Mouse (Mus musculus) lung, adult 2 months (tissue): ENCODE results near the gene 1700020L24Rik. TPM values are rescaled to one million over a fixed set of nuclear protein-coding genes. Genes with fewer than 3 reads are reported as not detected.

Experiments used
- DNase-seq: peaks from one replicate; pipeline ENCODE4 v3.0.0; 2022
- H3K4me1 ChIP-seq: fragments of 200-500 bp; 2 replicates; pipeline ENCODE4 v1.6.1; 2011; ENCODE audit warnings: low read length; ENCODE audit not compliant: control insufficient read depth, insufficient read depth
- H3K4me3 ChIP-seq: fragments of 200-500 bp; replicated peaks from 2 replicates; pipeline ENCODE3; 2011; ENCODE audit warnings: low read depth, mild to moderate bottlenecking, control low read depth, low read length; ENCODE audit errors: extremely low read depth
- CTCF ChIP-seq: fragments of 200-500 bp; IDR thresholded peaks from 2 replicates; pipeline ENCODE4 v1.5.1; 2011; ENCODE audit warnings: mild to moderate bottlenecking, low read length, control low read depth; ENCODE audit not compliant: insufficient read depth
- POLR2A ChIP-seq: fragments of 200-500 bp; IDR thresholded peaks from 2 replicates; pipeline ENCODE4 v1.6.1; 2011; ENCODE audit warnings: low read depth, mild to moderate bottlenecking, control low read depth, low read length, borderline replicate concordance; ENCODE audit errors: extremely low read depth
- WGBS: fragments of 180-500 bp; shearing (Covaris S2); methylation state at CpG from one replicate; pipeline ENCODE4 v1.1.7; 2018; 5-methylcytosine and 5-hydroxymethylcytosine counted together
- polyA plus RNA-seq: library from polyadenylated mRNA; depleted of rRNA; stranded (reverse); fragments of >200 nt; gene quantifications from 2 replicates; pipeline ENCODE4 v1.2.3, GENCODE M21; 2012

1700020L24Rik gene
- polyA plus RNA-seq, 1 experiment: not detected

DNA sequence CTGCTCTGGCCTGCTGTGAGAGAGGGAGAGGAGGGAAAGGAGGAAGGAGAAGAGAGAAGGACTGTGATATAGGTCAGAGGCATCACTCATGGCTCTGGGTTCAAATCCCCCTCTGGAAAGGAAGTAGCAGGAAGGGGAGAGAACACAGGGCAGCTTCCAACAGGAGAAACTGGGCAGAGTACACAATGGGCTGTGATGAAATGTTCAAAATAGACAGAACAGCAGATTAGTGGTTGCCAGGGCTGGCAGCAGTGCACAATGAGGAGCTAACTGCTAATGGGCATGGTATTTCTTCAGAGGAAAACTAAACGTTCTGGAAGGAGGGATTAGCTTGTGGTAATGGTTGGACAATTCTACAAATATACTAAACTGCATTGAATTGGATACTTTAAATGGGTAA lies 13.1 kb downstream of the 1700020L24Rik start:
- DNase-seq: no peak
- Histone ChIP-seq H3K4me3 (no peak overlapping the region), H3K4me1 (peaks cover 31% of the 10 kb centered on the region)
- TF ChIP-seq POLR2A (no peak), CTCF (no peak)
- WGBS: 33% methylated on average over 1 of the region's 1 CpGs

DNA sequence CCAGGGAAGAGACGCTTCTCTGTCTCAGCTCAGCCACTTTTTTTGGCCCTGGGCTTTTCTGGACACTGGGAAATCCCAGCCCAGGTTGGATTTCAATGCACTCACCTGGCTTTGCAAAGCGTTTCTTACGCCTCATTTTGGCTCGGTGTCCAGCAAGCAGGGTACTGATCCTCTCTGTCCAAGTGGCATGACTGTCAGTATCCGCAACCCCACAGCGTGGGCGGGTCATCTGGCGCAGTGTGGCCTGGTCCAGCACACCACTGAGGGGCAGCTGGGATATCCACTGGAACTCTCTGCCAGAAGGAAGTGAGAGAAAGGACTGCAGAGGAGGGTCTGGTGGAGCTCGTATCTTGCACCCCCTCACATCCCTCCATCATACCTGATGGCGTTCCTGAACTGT lies 13.8 kb downstream of the 1700020L24Rik start:
- no peak for DNase-seq
- WGBS: 89% methylated on average over 10 of the region's 10 CpGs
- no peak for TF ChIP-seq POLR2A
- no peak for TF ChIP-seq CTCF
- H3K4me1 ChIP-seq: peaks cover 32% of the 10 kb centered on the region
- no peak overlapping the region for H3K4me3 ChIP-seq

DNA sequence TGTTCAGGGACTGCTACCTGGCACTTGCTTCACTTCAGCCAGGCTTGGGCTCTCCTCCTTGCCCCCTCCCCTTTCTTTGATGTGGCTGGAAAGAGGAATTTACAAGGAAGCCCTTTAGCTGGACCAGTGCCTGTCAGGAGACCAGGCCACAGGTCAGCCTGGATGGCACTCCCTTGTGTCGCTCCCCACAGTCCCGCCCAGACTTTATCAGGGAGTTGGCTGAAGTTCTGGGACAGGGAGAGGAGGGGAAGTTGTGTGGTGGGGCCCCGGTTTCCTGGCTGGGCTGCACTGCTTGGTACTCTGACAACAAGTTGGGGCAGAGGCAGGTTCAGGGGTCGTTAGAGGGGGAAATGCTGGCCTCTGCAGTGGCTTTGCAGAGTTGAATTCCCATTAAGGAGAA lies 17.1 kb downstream of the 1700020L24Rik start:
- Histone ChIP-seq H3K4me3 (no peak overlapping the region), H3K4me1 (peaks cover 14% of the 10 kb centered on the region)
- TF ChIP-seq POLR2A: no peak
- TF ChIP-seq CTCF: no peak
- WGBS: 3% methylated on average over 4 of the region's 4 CpGs
- DNase-seq: peak; percentile 36

DNA sequence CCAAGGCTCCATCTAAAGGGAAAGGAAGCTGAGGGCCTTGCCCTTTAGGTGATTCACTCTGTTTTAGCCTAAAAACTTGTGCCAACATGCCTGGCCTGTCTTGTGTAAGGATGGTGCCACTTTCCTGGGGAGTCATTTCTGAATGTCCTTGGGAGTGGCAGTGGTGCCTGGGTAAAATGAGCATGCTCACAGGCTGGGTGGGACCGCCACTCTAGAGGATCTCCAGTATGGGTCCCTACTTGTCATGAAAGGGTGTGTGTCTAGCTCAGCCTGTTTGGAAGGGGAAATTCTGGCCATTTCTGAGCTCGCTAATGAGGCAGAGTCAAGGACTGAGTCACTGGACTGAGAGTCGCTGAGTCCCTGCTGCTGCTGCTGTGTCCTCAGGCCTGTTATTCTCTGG lies 18.1 kb downstream of the 1700020L24Rik start:
- peaks cover 12% of the 10 kb centered on the region for H3K4me1 ChIP-seq
- 64% methylated on average over 3 of the region's 3 CpGs for WGBS
- DNase-seq: no peak

DNA sequence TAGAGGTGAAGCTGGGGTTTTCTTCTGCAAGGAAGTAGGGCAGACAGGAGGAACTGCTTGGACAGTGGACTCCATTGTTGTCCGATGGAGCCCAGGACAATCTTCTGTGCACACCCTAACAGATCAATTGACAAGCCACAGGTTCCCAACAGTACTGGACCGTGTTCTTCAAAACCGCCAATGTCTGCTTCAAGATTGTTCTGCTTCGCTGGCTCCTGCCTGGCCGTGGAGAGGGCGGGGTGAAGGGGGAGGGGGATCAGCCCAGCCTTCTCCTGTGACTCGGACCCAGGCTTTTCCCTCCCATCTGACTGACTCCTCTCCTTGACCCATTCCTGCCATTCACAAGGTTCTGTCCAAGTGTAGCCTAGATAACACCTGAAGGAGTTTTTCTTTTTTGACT lies 19.8 kb downstream of the 1700020L24Rik start:
- 60% methylated on average over 7 of the region's 7 CpGs for WGBS
- H3K4me3 ChIP-seq: no peak overlapping the region

More for the DNA sequence above, 18.1 kb downstream of the 1700020L24Rik start:
- TF ChIP-seq POLR2A: no peak
- TF ChIP-seq CTCF: no peak
- H3K4me3 ChIP-seq: no peak overlapping the region

DNA sequence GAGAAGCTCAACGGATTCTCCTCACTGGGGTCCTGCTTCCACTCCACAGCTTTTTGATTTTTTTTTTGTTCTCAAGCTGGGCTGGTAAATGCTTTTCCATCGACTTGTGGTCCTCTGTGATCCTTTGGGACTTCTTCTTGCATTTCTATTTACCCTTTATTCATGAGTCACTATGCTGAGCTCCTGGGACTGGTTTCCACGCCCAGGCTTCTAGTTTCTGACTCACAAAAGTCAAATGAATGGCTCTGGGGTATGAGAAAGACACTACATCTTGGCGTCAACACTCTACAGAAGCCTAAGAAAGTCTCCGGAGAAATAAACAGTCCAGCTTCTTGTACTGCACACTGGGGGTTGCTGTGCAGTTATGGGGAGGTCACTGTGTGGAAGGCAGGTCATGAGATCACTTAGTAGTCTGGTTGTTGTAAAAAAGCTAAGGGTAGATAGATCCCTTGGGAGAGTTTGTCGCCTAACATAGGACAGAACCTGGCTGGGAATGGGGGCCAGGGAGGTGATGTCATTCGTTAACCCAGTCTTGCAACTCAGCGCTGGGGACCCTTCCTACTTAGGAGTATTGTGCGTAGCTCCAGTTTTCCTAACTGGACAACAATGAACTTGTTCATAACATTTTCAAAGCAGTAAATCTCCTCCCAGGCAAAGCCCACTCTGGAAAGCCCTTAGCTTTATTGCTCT lies 20.6 kb downstream of the 1700020L24Rik start:
- peaks cover 12% of the 10 kb centered on the region for H3K4me1 ChIP-seq
- no peak for TF ChIP-seq POLR2A
- no peak for TF ChIP-seq CTCF
- no peak for DNase-seq
- H3K4me3 ChIP-seq: no peak overlapping the region
- WGBS: 65% methylated on average over 9 of the region's 9 CpGs

More for the DNA sequence above, 19.8 kb downstream of the 1700020L24Rik start:
- TF ChIP-seq CTCF (no peak), POLR2A (no peak)
- peaks cover 12% of the 10 kb centered on the region for H3K4me1 ChIP-seq
- no peak for DNase-seq

DNA sequence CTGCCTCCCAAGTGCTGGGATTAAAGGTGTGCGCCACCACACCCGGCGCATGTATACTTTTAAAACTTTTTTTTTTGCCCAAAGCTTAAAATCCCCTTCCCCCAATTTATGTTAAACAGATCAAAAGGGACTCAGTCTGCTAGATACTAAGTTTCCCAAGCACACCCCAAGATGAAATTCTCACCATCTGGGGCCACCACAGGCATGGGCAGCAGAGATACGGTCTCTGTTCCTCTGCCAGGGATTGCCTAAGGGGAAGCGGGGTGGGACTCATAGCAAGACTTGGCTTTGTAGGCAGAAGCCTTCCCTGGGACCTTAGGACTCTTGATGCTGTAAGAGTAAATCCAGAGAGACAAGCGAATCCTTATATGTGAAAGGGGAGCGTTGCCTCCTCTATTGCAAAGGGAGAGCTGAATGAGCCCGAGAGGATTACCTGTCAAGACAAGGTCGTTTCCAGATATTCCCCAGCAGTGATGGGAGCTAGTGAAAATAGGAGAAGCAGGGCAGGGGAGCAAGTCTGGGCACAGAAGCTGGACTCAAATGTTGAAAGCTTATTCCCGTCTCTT lies 24.1 kb downstream of the 1700020L24Rik start:
- Histone ChIP-seq H3K4me1 (peaks cover 15% of the 10 kb centered on the region), H3K4me3 (peak overlapping the region; percentile 15)
- no peak for DNase-seq
- WGBS: 74% methylated on average over 10 of the region's 10 CpGs
- TF ChIP-seq POLR2A (no peak), CTCF (no peak)

DNA sequence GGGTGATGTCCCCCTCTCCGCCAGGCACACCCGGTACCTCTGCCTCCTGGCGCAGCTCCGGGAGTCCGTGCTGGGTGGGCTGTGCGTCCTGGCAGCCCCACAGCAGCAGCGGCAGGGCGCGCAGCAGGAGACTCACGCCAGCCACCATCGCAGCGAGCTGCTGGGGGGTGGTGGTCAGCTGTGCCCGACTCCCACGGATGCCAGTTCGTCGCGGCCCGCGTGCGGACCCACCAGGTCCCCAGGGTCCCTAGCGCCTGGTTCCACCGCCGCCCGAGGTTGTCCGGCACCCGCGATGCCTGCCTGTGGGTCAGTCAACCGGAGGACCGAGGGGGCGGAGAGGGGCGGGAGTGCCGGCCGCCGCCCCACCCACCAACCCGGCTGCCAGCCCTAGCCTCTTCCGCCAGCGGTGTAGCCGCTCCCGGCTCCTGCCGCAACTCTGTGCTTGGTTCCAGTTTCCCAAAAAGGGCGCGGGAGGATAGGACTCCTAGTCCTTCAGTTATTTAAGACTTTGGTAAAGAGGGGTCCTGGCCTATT lies 25.3 kb downstream of the 1700020L24Rik start, which contains the start of gene Mmp28:
Gene Mmp28, minus strand, starts transcription at position 361 of the 534 bp plus-strand sequence.
- no peak for TF ChIP-seq CTCF
- no peak for TF ChIP-seq POLR2A
- Histone ChIP-seq H3K4me1 (peaks cover 17% of the 10 kb centered on the region), H3K4me3 (peak within 1 kb of the TSS; percentile 72)
- 1% methylated on average over 41 of the region's 42 CpGs for WGBS
- DNase-seq: peak; percentile 71

DNA sequence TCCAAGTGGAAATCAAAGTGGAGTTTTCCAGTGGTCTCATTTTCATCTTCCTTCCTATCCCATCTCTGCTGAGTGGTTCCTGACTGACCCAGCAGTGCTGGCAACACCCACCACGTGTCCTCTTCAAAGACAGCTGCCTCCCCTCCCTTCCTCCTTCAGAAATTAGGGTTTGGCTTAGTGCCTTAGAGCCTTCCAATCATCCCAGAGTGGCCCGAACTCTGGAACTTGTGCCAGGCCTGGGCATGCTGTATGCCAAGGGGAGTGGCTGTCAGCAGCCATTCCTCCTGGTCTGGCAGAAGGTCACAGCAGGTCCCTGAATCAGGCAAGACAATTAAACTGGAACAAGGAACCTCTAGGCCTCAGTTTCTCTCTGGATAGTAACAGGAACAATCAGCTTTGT lies 28.5 kb downstream of the 1700020L24Rik start:
- H3K4me3 ChIP-seq: no peak overlapping the region
- peak; percentile 55 for DNase-seq
- TF ChIP-seq POLR2A (no peak), CTCF (no peak)
- WGBS: 6% methylated on average over 2 of the region's 2 CpGs
- peaks cover 17% of the 10 kb centered on the region for H3K4me1 ChIP-seq
